Mouse (Mus musculus): ENCODE measurements around the gene Stk25. TPM values are rescaled to one million over a fixed set of nuclear protein-coding genes. Genes with fewer than 3 reads are reported as not detected.

Gene Stk25
- polyA plus RNA-seq, 1 experiment from 2014 or later = 174 TPM

GRCm38 (mm10) chr1:93630796-93631195 lies 27.7 kb downstream of the Stk25 start:
- DNase-seq (ENCODE audit: low spot score) = no peak
- H3K27ac ChIP-seq (replicated peaks) = no peak overlapping the region
- no peaks in the 10 kb centered on the region for H3K27me3 ChIP-seq (replicated peaks; ENCODE audit: low read depth, poor library complexity, severe bottlenecking)
- peaks cover 69% of the 10 kb centered on the region for H3K36me3 ChIP-seq (replicated peaks)
- H3K9me3 ChIP-seq = no peaks in the 10 kb centered on the region
- H3K4me1 ChIP-seq = peaks cover 19% of the 10 kb centered on the region
- WGBS = 85% methylated on average over 3 of the region's 3 CpGs
- no peak overlapping the region for H3K4me3 ChIP-seq

GRCm38 (mm10) chr1:93624502-93624901 lies 34.0 kb downstream of the Stk25 start:
- H3K4me3 ChIP-seq = no peak overlapping the region

GRCm38 (mm10) chr1:93618948-93619347 lies 39.5 kb downstream of the Stk25 start:
- Histone ChIP-seq H3K27me3 (replicated peaks; ENCODE audit: low read depth, poor library complexity, severe bottlenecking) (no peaks in the 10 kb centered on the region), H3K36me3 (replicated peaks) (peaks cover 50% of the 10 kb centered on the region), H3K9me3 (no peaks in the 10 kb centered on the region), H3K4me1 (peaks cover 18% of the 10 kb centered on the region), H3K4me3 (no peak overlapping the region), H3K27ac (replicated peaks) (peak overlapping the region; percentile 49; the same call in 1 of the 2 replicates)
- DNase-seq (ENCODE audit: low spot score) = no peak
- 81% methylated on average over 5 of the region's 5 CpGs for WGBS

More at GRCm38 (mm10) chr1:93624502-93624901, 34.0 kb downstream of the Stk25 start:
- H3K36me3 ChIP-seq (replicated peaks) = peaks cover 98% of the 10 kb centered on the region
- 91% methylated on average over 1 of the region's 1 CpGs for WGBS
- DNase-seq (ENCODE audit: low spot score) = no peak
- no peaks in the 10 kb centered on the region for H3K9me3 ChIP-seq
- H3K27me3 ChIP-seq (replicated peaks; ENCODE audit: low read depth, poor library complexity, severe bottlenecking) = no peaks in the 10 kb centered on the region
- 0 out of 2 replicates have a peak, but pooled peaks cover under 1% of the 10 kb centered on the region for H3K4me1 ChIP-seq
- no peak overlapping the region for H3K27ac ChIP-seq (replicated peaks)

- H3K9me3 ChIP-seq = no peaks in the 10 kb centered on the region
- peak; percentile 58 for DNase-seq (ENCODE audit: low spot score)
- H3K4me1 ChIP-seq = peaks cover 18% of the 10 kb centered on the region
- peaks cover 43% of the 10 kb centered on the region for H3K36me3 ChIP-seq (replicated peaks)
- H3K27ac ChIP-seq (replicated peaks) = peak overlapping the region; percentile 49
- WGBS = 79% methylated on average over 4 of the region's 4 CpGs
- no peak overlapping the region for H3K4me3 ChIP-seq
- no peaks in the 10 kb centered on the region for H3K27me3 ChIP-seq (replicated peaks; ENCODE audit: low read depth, poor library complexity, severe bottlenecking)
Observed at GRCm38 (mm10) chr1:93618059-93618748, 40.3 kb downstream of the Stk25 start.

- H3K9me3 ChIP-seq = no peaks in the 10 kb centered on the region
- H3K36me3 ChIP-seq (replicated peaks) = no peaks in the 10 kb centered on the region
- no peaks in the 10 kb centered on the region for H3K27me3 ChIP-seq (replicated peaks; ENCODE audit: low read depth, poor library complexity, severe bottlenecking)
- no peak overlapping the region for H3K4me3 ChIP-seq
- no peak overlapping the region for H3K27ac ChIP-seq (replicated peaks)
- no peaks in the 10 kb centered on the region for H3K4me1 ChIP-seq
- 89% methylated on average over 8 of the region's 8 CpGs for WGBS
- DNase-seq (ENCODE audit: low spot score) = no peak
Observed at GRCm38 (mm10) chr1:93609762-93610161, 48.7 kb downstream of the Stk25 start.

GRCm38 (mm10) chr1:93608696-93609245 lies 49.7 kb downstream of the Stk25 start:
- no peaks in the 10 kb centered on the region for H3K4me1 ChIP-seq
- WGBS = 81% methylated on average over 4 of the region's 4 CpGs
- no peak overlapping the region for H3K4me3 ChIP-seq
- H3K36me3 ChIP-seq (replicated peaks) = no peaks in the 10 kb centered on the region
- H3K27ac ChIP-seq (replicated peaks) = no peak overlapping the region
- no peaks in the 10 kb centered on the region for H3K27me3 ChIP-seq (replicated peaks; ENCODE audit: low read depth, poor library complexity, severe bottlenecking)
- DNase-seq (ENCODE audit: low spot score) = no peak
- H3K9me3 ChIP-seq = no peaks in the 10 kb centered on the region

GRCm38 (mm10) chr1:93607090-93608083 lies 51.1 kb downstream of the Stk25 start:
- no peak overlapping the region for H3K4me3 ChIP-seq
- no peaks in the 10 kb centered on the region for H3K9me3 ChIP-seq
- DNase-seq (ENCODE audit: low spot score) = no peak
- no peak overlapping the region for H3K27ac ChIP-seq (replicated peaks)
- WGBS = 78% methylated on average over 14 of the region's 14 CpGs
- no peaks in the 10 kb centered on the region for H3K36me3 ChIP-seq (replicated peaks)
- no peaks in the 10 kb centered on the region for H3K27me3 ChIP-seq (replicated peaks; ENCODE audit: low read depth, poor library complexity, severe bottlenecking)
- H3K4me1 ChIP-seq = no peaks in the 10 kb centered on the region

- no peaks in the 10 kb centered on the region for H3K9me3 ChIP-seq
- H3K4me1 ChIP-seq = no peaks in the 10 kb centered on the region
- no peak for DNase-seq (ENCODE audit: low spot score)
- H3K27me3 ChIP-seq (replicated peaks; ENCODE audit: low read depth, poor library complexity, severe bottlenecking) = no peaks in the 10 kb centered on the region
- H3K4me3 ChIP-seq = no peak overlapping the region
- H3K27ac ChIP-seq (replicated peaks) = no peak overlapping the region
- H3K36me3 ChIP-seq (replicated peaks) = no peaks in the 10 kb centered on the region
- WGBS = 97% methylated on average over 12 of the region's 12 CpGs
Observed at GRCm38 (mm10) chr1:93603921-93604320, 54.5 kb downstream of the Stk25 start.

GRCm38 (mm10) chr1:93602911-93603310 lies 55.5 kb downstream of the Stk25 start:
- Histone ChIP-seq H3K4me3 (no peak overlapping the region), H3K4me1 (no peaks in the 10 kb centered on the region), H3K27ac (replicated peaks) (no peak overlapping the region), H3K9me3 (no peaks in the 10 kb centered on the region), H3K27me3 (replicated peaks; ENCODE audit: low read depth, poor library complexity, severe bottlenecking) (no peaks in the 10 kb centered on the region), H3K36me3 (replicated peaks) (no peaks in the 10 kb centered on the region)
- 81% methylated on average over 4 of the region's 4 CpGs for WGBS
- DNase-seq (ENCODE audit: low spot score) = no peak

- H3K9me3 ChIP-seq = 0 out of 2 replicates have a peak, but pooled peaks cover 6% of the 10 kb centered on the region
- no peak overlapping the region for H3K27ac ChIP-seq (replicated peaks)
- H3K27me3 ChIP-seq (replicated peaks; ENCODE audit: low read depth, poor library complexity, severe bottlenecking) = no peaks in the 10 kb centered on the region
- WGBS = 67% methylated on average over 6 of the region's 6 CpGs
- H3K4me3 ChIP-seq = no peak overlapping the region
- DNase-seq (ENCODE audit: low spot score) = no peak
- no peaks in the 10 kb centered on the region for H3K4me1 ChIP-seq
- no peaks in the 10 kb centered on the region for H3K36me3 ChIP-seq (replicated peaks)
Observed at GRCm38 (mm10) chr1:93595916-93596315, 62.5 kb downstream of the Stk25 start.

GRCm38 (mm10) chr1:93593960-93594359 lies 64.5 kb downstream of the Stk25 start:
- DNase-seq (ENCODE audit: low spot score) = no peak
- Histone ChIP-seq H3K4me1 (no peaks in the 10 kb centered on the region), H3K27me3 (replicated peaks; ENCODE audit: low read depth, poor library complexity, severe bottlenecking) (no peaks in the 10 kb centered on the region), H3K4me3 (no peak overlapping the region), H3K27ac (replicated peaks) (no peak overlapping the region), H3K9me3 (0 out of 2 replicates have a peak, but pooled peaks cover 6% of the 10 kb centered on the region), H3K36me3 (replicated peaks) (no peaks in the 10 kb centered on the region)

- DNase-seq (ENCODE audit: low spot score) = no peak
- no peaks in the 10 kb centered on the region for H3K27me3 ChIP-seq (replicated peaks; ENCODE audit: low read depth, poor library complexity, severe bottlenecking)
- H3K36me3 ChIP-seq (replicated peaks) = no peaks in the 10 kb centered on the region
- H3K4me3 ChIP-seq = no peak overlapping the region
- no peaks in the 10 kb centered on the region for H3K4me1 ChIP-seq
- 89% methylated on average over 3 of the region's 3 CpGs for WGBS
- no peak overlapping the region for H3K27ac ChIP-seq (replicated peaks)
- 0 out of 2 replicates have a peak, but pooled peaks cover 1% of the 10 kb centered on the region for H3K9me3 ChIP-seq
Observed at GRCm38 (mm10) chr1:93588346-93588745, 70.1 kb downstream of the Stk25 start.

Measured in embryonic facial prominence, embryonic 10.5 days (tissue).